Mouse (Mus musculus): Measurements from ENCODE around the gene Cldn12. TPM values are rescaled to one million over a fixed set of nuclear protein-coding genes. Genes with fewer than 3 reads are reported as not detected.

Gene Cldn12
- polyA plus RNA-seq (2015; fragmentation: Nextera tagmentation; extraction: Ambion mirVana), result 10.0 and 11.2 TPM in 2 replicates

DNA sequence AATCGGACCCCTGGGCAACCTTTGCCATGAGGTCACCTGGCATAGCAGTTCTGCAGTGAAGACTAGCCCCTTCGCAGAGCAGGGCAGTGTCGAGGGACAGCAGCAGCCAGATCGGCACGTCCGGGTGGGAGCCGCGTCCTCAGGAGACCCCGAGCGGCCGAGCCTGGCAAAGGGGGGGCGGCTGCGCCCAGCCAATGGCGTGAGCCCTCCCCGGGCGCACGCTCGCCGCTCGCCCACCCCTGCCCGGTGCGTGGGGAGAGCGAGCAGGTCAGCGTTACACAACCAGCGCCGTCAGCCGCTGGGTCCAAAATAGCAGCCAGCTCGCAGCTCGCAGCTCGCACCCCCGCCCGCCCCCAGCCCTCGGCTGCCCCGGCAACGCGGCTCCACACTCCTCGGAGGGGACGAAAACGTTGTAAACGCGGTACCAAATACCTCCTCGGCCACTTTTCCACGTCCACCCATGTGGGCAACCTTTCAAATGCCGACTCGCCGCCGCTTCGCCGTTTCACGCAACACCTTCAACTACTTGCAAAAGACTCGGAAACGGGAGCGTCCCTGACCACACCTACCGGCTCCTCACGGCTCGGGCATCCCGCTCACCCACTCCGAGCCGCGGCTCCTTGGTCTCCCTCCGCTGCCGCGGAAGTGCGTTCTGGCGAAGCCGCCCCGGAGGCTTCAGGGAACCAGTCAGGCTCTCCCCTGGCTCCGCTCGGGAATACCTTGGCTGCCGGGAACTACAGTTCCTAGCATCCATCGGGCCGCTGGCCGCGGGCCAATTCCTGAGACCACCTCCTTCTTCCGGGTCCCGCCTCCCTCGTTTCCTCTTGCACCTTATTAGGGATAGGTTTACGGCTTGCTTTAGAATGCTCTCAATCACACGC is at the start of gene Cldn12:
Cldn12 (minus strand) TSS at position 763 of the 881 bp plus-strand sequence.
- under 1% methylated on average over 79 of the region's 79 CpGs for WGBS (ENCODE audit: insufficient replicate concordance)
- Histone ChIP-seq H3K27ac (replicated peaks) (peak within 1 kb of the TSS; percentile 82), H3K9ac (peak within 1 kb of the TSS; percentile 46)

DNA sequence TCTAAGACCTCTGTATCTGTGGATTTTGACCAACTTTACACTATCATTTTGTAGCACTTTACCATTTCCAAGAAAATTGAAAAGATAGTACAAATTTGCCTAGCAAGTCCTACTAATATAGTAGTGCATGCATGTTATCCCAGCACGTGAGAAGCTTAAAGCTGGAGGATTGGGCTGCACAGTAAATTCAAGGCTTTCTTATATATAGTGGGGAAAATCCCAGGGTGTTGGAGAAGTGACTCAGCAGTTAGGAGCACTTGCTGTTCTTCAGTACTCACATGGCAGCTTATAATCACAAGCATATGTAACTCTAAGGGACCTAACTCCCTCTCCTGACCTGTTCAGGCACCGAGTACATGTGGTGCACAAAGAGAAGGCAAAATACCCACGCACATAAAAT is 47.7 kb upstream of the Cldn12 start:
- H3K9ac ChIP-seq, result no peak overlapping the region
- H3K36me3 ChIP-seq (replicated peaks), result no peaks in the 10 kb centered on the region
- no peaks in the 10 kb centered on the region for H3K9me3 ChIP-seq (replicated peaks)
- no peak overlapping the region for H3K4me3 ChIP-seq (replicated peaks)
- no peak for ATAC-seq (ENCODE audit: insufficient read depth)
- no peak overlapping the region for H3K4me2 ChIP-seq
- no peaks in the 10 kb centered on the region for H3K27me3 ChIP-seq
- WGBS (ENCODE audit: insufficient replicate concordance), result 57% methylated on average over 3 of the region's 3 CpGs
- peaks cover 13% of the 10 kb centered on the region for H3K4me1 ChIP-seq (replicated peaks)
- H3K27ac ChIP-seq (replicated peaks), result no peak overlapping the region

More for the DNA sequence above, at the start of gene Cldn12:
- Histone ChIP-seq H3K9me3 (replicated peaks) (no peaks in the 10 kb centered on the region), H3K4me1 (replicated peaks) (peaks cover 6% of the 10 kb centered on the region), H3K27me3 (peaks cover 10% of the 10 kb centered on the region; the same call in 1 of the 2 replicates), H3K4me3 (replicated peaks) (peak within 1 kb of the TSS; percentile 66), H3K36me3 (replicated peaks) (no peaks in the 10 kb centered on the region), H3K4me2 (peak within 1 kb of the TSS; percentile 79)
- peak; percentile 86 for ATAC-seq (ENCODE audit: insufficient read depth)

DNA sequence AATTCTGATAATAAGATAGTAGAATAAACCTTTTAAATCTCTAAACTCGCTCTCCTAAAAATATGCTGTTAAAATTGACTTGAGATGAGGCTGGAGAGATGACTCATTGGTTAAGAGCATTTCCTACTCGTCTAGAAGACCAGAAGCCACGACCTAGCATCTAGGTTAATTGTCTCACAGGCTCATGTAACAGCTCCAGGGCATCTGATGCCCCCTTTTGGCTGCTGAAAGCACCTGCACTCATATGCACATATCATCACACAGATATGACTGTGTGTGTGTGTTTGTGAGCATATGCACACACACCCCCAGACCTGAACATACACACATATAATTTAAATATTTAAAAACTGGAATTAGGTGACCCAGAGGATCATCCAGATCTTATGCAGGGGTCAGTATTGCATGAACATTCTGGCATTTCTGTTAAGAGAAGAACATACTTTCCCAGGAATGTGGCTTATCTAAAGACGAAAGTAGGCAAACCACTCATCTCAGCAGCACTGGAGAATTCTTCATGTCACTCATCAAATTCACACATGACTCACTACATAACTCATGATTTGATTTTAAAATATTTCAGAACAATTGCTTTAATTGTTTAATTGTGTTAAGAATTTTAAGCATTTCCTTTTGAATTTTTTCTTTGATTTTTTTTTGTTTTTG is 46.4 kb upstream of the Cldn12 start:
- Histone ChIP-seq H3K27me3 (no peaks in the 10 kb centered on the region), H3K9me3 (replicated peaks) (no peaks in the 10 kb centered on the region), H3K4me1 (replicated peaks) (peaks cover 13% of the 10 kb centered on the region), H3K4me3 (replicated peaks) (no peak overlapping the region), H3K27ac (replicated peaks) (no peak overlapping the region), H3K4me2 (no peak overlapping the region), H3K36me3 (replicated peaks) (no peaks in the 10 kb centered on the region), H3K9ac (no peak overlapping the region)
- ATAC-seq (ENCODE audit: insufficient read depth), result no peak
- WGBS (ENCODE audit: insufficient replicate concordance), result 52% methylated on average over 4 of the region's 4 CpGs

DNA sequence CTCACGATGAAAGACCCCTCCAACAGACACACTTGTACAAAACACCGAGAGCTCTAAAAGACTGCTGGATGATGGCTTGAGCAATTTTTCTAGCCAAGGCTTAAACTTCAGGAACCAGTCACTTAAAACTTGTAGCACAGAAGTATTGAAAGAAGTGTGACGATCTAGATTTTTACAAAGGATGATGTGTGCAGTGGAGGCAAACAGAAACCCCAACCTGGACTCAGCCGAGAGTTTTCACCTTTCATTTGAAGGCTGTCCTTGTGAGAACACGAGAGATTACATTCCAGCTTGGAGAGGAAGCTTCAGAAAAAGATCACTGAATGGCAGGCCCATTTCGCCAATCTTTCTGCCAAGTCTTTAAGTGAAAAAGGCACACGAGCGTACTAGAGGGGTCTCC is 45.0 kb upstream of the Cldn12 start:
- H3K9me3 ChIP-seq (replicated peaks), result no peaks in the 10 kb centered on the region
- peak overlapping the region; percentile 75 for H3K4me3 ChIP-seq (replicated peaks)
- no peaks in the 10 kb centered on the region for H3K27me3 ChIP-seq
- H3K36me3 ChIP-seq (replicated peaks), result peaks cover 5% of the 10 kb centered on the region
- H3K4me1 ChIP-seq (replicated peaks), result peaks cover 13% of the 10 kb centered on the region
- 41% methylated on average over 8 of the region's 8 CpGs for WGBS (ENCODE audit: insufficient replicate concordance)
- 0 out of 2 replicates have a peak, but pooled peaks have one; percentile 10 for ATAC-seq (ENCODE audit: insufficient read depth)
- 0 out of 2 replicates have a peak overlapping the region, but pooled peaks have one; percentile 45 for H3K27ac ChIP-seq (replicated peaks)
- H3K4me2 ChIP-seq, result peak overlapping the region; percentile 81
- H3K9ac ChIP-seq, result peak overlapping the region; percentile 64; the same call in 1 of the 2 replicates

DNA sequence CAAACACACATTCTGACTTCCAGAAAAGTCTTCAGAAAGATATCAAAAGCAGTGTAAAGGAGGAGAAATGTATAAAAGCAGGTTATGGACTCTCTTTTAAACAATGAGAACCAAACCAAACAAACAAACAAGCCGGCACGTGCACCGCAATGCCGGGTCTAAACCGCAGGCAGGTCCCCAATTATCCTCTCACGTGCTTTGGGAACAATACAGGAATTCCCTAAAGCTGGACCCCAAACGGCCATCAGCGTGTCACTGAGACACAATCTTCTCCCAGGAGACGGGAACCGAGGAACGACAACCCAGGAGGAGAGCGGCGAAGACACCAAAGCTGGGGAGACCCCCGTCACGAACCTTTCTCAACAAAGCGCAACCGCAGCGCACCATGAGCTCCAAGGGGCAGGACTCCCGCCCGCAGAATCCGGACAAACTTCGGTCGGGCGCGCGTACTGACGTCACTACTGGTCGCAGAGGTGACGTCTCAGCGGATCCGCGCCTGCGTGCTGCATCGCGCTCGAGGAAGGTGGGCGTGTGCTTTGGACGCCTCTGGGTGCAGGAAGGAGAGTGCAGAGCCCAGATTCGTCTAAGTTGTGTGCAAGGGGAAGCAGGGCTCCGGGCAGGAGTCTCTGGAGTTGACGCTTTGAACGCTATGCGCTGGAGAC is 44.5 kb upstream of the Cldn12 start, which contains the start of gene Gtpbp10:
Gtpbp10 (minus strand) TSS at position 460 of the 662 bp plus-strand sequence.
- H3K36me3 ChIP-seq (replicated peaks), result peaks cover 11% of the 10 kb centered on the region
- H3K27ac ChIP-seq (replicated peaks), result peak within 1 kb of the TSS; percentile 45; the same call in 1 of the 2 replicates
- H3K4me3 ChIP-seq (replicated peaks), result peak within 1 kb of the TSS; percentile 75
- peak within 1 kb of the TSS; percentile 81 for H3K4me2 ChIP-seq
- ATAC-seq (ENCODE audit: insufficient read depth), result peak; percentile 90
- no peaks in the 10 kb centered on the region for H3K27me3 ChIP-seq
- peaks cover 13% of the 10 kb centered on the region for H3K4me1 ChIP-seq (replicated peaks)
- H3K9me3 ChIP-seq (replicated peaks), result no peaks in the 10 kb centered on the region
- 1% methylated on average over 43 of the region's 43 CpGs for WGBS (ENCODE audit: insufficient replicate concordance)
- H3K9ac ChIP-seq, result peak within 1 kb of the TSS; percentile 64

DNA sequence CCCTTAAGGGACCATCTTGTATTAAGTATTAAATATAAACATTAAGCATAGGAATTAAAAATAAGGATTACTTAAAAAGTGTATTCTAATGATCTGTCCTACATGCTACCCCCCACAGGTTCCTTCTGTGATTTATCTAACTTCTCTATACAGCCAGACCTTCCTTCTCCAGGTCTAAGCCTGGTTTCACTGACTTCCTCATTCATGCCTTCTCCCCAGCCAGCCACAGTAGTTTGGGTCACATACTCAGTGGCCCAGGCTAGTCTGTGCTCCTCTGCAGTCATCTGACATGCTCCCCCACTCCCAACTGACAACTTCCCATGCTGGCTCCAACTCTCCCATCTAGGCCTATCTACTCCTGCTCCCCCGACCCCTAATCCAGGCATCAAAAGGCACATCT is 36.4 kb upstream of the Cldn12 start:
- no peak for ATAC-seq (ENCODE audit: insufficient read depth)
- Histone ChIP-seq H3K27ac (replicated peaks) (no peak overlapping the region), H3K27me3 (no peaks in the 10 kb centered on the region), H3K4me2 (no peak overlapping the region), H3K9ac (no peak overlapping the region), H3K4me3 (replicated peaks) (no peak overlapping the region), H3K4me1 (replicated peaks) (no peaks in the 10 kb centered on the region), H3K36me3 (replicated peaks) (peaks cover 36% of the 10 kb centered on the region), H3K9me3 (replicated peaks) (no peaks in the 10 kb centered on the region)
- 48% methylated on average over 1 of the region's 1 CpGs for WGBS (ENCODE audit: insufficient replicate concordance)

DNA sequence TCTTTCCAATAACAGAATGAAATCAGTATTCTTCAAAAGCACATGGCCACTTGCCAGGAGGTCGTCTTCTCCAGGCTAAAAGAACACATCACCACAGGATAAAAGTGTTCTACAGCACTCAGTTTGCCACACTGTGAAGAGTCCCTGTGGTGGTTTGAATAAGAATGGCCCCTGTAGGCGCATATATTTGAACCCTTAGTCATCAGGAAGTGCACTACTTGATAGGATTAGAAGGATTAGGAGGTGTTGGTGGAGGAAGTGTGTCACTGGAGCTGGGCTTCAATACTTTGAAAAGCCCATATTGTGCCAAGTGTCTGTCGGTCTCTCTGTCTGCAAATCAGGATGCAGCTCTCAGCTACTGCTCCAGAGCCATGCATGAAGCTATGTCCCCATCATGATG is 25.6 kb upstream of the Cldn12 start:
- H3K4me3 ChIP-seq (replicated peaks), result no peak overlapping the region
- no peak overlapping the region for H3K9ac ChIP-seq
- no peaks in the 10 kb centered on the region for H3K9me3 ChIP-seq (replicated peaks)
- peaks cover 32% of the 10 kb centered on the region for H3K36me3 ChIP-seq (replicated peaks)
- no peak for ATAC-seq (ENCODE audit: insufficient read depth)
- WGBS (ENCODE audit: insufficient replicate concordance), result 62% methylated on average over 3 of the region's 3 CpGs
- no peaks in the 10 kb centered on the region for H3K4me1 ChIP-seq (replicated peaks)
- H3K27ac ChIP-seq (replicated peaks), result no peak overlapping the region
- no peaks in the 10 kb centered on the region for H3K27me3 ChIP-seq
- no peak overlapping the region for H3K4me2 ChIP-seq

DNA sequence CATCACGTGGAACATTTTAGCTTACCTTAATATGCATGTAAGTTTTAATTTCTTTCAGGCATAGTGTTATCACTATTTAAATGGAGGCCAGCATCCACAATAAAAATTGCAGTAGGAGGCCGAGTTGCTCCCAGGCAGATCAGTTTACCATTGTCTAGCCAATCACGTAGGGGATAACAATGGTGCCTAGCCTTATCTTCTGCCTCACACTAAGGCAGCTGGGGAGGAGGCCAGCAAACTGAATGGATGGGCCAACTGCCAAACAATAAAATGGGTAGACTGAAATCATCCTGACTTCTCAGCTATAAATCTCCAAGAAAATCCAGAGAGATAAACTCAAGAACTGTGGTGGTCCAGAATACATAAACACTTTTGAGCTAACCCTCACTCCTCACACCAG is 25.0 kb upstream of the Cldn12 start:
- 40% methylated on average over 3 of the region's 3 CpGs for WGBS (ENCODE audit: insufficient replicate concordance)
- Histone ChIP-seq H3K4me2 (no peak overlapping the region), H3K9me3 (replicated peaks) (no peaks in the 10 kb centered on the region), H3K27me3 (no peaks in the 10 kb centered on the region), H3K4me3 (replicated peaks) (no peak overlapping the region), H3K27ac (replicated peaks) (no peak overlapping the region), H3K4me1 (replicated peaks) (no peaks in the 10 kb centered on the region), H3K9ac (no peak overlapping the region), H3K36me3 (replicated peaks) (peaks cover 32% of the 10 kb centered on the region)
- ATAC-seq (ENCODE audit: insufficient read depth), result no peak

DNA sequence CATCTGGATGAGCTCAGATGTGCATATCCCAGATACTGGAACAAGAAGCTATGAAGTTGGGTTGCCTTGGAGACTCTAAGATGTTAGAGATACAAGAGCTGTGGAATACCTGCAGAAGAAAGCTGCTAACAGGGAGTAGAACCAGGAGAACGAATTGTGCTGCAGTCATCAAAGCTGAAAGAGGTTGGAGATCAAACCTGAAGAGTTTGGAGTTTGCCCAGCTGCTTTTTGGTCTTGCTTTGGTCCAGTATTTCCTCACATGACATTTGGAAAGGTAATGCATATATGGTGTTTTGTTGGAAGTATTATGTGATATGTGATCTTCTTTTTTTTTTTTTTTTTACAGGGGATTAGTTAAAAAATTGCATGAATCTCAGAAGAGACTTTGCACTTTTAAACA is 21.4 kb upstream of the Cldn12 start:
- no peak for ATAC-seq (ENCODE audit: insufficient read depth)
- Histone ChIP-seq H3K4me2 (no peak overlapping the region), H3K36me3 (replicated peaks) (peaks cover 10% of the 10 kb centered on the region), H3K27me3 (no peaks in the 10 kb centered on the region), H3K4me3 (replicated peaks) (no peak overlapping the region), H3K4me1 (replicated peaks) (no peaks in the 10 kb centered on the region), H3K9me3 (replicated peaks) (no peaks in the 10 kb centered on the region), H3K9ac (no peak overlapping the region), H3K27ac (replicated peaks) (no peak overlapping the region)
- WGBS (ENCODE audit: insufficient replicate concordance), result 61% methylated on average over 1 of the region's 1 CpGs

DNA sequence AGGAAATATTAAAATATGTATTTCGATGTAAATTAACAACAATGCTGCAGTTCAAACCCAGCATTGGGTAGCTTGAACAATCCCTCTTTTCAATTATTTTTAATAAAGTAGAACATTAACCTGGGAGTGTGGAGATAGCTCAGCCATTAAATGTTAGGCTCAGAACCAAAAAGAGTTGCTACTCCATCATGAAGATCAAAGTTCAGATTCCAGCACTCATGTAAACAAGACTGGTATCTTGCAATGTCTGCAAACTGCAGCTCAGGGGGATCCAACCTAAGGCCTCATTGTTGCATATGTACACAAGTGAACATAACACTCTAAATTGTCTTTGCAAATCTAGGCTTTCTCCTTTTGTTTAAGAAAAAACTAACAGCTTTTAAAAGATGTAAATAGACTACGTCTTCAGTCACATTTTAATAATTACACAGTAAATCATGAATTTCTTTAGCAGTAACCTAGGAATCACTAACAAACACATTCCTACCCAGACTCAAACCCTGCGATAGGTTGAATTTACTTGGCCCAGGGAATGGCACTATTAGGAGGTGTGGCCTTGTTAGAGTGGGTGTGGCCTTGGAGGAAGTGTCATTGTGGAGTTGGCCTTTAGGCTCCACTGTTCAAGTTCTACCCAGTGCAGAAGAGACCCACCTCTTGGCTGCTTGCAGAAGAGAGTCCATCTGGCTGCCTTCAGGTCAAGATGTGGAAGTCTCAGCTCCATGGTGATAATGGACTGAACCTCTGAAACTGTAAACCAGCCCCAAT is 19.1 kb upstream of the Cldn12 start:
- Histone ChIP-seq H3K27me3 (no peaks in the 10 kb centered on the region), H3K4me1 (replicated peaks) (no peaks in the 10 kb centered on the region), H3K9me3 (replicated peaks) (no peaks in the 10 kb centered on the region), H3K4me3 (replicated peaks) (no peak overlapping the region), H3K27ac (replicated peaks) (no peak overlapping the region; the same call in 1 of the 2 replicates), H3K9ac (no peak overlapping the region), H3K4me2 (no peak overlapping the region), H3K36me3 (replicated peaks) (peaks cover 8% of the 10 kb centered on the region)
- peak; percentile 73 for ATAC-seq (ENCODE audit: insufficient read depth)
- whole genome bisulfite sequencing (ENCODE audit: insufficient replicate concordance), result 66% methylated on average over 3 of the region's 3 CpGs
